Mouse (Mus musculus) cerebellum, adult 18-20 months (tissue): ENCODE data around the gene Zfp341.

Source experiments
- DNase-seq, 2 experiments: peaks; one replicate each; pipeline ENCODE4 v3.0.0; 2021

The Zfp341 gene

DNA sequence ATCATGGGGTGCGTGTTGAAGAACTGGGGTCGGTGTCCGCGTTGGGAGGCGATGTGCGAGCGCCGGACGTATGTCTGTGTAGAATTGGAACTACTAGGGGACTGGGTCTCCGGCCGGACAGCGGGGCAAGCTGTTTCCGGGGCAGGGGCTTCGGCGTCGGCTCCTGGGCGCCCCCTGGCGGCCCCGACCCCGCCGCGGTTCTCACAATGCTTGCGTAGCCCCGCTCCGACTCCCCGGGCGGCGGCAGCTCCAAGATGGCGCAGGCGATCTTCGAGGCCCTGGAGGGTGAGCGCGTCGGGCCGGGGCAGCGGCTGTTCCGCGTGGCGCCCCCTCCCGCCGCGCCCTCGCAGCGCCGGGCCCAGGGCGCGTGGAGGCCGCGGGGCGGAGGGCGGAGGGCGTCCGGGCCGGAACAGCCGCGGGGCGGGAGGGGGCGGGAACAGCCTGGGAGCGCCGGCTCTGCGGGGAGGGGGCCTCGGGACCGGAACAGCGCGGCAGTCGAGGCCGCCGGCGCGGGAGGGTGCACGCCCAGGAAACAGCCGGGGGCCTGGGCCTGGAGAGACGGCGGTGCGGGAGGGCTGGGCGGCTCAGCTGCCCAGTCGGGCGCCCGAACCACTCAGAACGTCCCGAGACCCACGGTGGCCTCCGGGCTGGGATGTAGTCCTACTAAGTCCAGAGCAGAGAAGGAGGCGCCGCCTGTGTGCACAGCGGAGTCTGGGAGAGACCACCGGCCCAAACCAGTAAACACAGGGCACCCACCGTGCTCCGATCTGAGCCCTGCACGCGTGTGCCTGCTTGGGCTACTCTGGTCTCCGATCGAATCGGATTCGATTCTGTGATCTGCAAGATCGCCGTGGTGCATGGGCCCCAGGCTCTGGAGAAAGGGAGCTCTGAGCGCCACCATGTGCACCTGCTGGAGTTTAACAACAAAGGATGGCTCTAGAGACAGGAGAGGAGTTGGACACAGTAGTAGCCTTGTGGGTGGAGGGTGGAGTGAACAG is at the start of gene Zfp341, which contains the start of gene 4930519P11Rik:
Gene Zfp341, plus strand, starts transcription at position 180 of the 998 bp plus-strand sequence.
Gene 4930519P11Rik, minus strand, starts transcription at position 320 of the 998 bp plus-strand sequence.
- DNase-seq: peak; percentile 81 to 91

- DNase-seq: no peak
These were observed 49.4 kb upstream of the Zfp341 start for GRCm38 (mm10) chr2:154563612-154564170.

DNA sequence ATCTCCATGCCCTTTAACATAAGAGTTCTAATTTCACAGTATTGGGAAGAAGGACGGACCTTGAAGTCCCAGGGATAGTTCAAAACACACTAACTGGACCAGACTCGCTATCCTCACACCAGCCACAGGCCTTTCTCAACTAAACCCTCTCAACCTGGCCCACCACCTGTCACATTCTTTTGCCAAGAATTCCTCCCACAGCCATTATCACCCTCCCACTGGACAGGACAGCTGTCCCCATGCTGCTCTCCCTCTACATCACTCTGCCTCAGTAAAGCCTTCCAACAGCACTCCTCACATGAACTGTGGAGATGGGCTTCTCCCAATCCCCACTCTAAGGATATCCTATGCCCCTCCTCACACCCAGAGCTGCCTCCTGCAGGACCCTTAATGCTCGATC is 47.5 kb upstream of the Zfp341 start:
- peak; percentile 83 to 90 for DNase-seq

DNA sequence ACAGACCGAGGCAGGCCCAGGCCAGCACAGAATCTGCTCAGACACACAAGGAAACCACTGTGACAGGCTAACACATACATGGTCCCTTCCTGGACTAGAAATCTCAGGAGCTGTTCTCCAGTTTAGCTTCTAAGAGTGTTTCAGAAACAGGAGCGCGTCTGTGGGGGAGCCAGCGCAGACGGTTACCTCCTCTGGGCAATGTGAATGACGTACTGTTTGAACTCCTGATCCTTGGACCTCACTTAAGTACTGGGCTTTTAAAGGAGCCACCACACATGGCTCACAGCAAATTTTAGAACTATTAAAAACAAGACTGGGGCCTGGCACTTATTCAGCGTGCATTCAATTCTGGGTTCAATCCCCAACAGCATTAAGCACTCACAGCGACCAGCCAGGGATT is 46.5 kb upstream of the Zfp341 start:
- DNase-seq: no peak

DNA sequence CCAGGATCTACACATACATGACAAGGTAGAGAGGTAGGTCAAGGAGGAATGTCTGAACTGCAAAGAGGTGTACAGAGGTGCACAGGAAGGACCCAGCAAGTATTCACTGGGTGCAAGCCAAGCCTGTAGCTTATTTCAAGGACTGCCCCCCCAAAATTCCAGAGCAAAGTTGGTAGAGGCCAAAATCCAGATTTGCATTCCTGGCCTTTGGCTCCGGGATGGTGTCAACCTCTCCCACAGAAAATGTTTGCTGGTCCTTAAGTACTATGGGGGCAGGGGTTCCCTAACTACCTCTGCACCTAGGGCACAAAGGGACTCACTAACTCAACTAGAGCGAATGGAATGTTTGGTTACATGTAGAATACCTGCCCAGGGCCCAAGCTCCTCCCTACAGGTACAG is 45.3 kb upstream of the Zfp341 start:
- no peak for DNase-seq

GRCm38 (mm10) chr2:154568329-154569070 is 44.6 kb upstream of the Zfp341 start:
- no peak for DNase-seq

DNA sequence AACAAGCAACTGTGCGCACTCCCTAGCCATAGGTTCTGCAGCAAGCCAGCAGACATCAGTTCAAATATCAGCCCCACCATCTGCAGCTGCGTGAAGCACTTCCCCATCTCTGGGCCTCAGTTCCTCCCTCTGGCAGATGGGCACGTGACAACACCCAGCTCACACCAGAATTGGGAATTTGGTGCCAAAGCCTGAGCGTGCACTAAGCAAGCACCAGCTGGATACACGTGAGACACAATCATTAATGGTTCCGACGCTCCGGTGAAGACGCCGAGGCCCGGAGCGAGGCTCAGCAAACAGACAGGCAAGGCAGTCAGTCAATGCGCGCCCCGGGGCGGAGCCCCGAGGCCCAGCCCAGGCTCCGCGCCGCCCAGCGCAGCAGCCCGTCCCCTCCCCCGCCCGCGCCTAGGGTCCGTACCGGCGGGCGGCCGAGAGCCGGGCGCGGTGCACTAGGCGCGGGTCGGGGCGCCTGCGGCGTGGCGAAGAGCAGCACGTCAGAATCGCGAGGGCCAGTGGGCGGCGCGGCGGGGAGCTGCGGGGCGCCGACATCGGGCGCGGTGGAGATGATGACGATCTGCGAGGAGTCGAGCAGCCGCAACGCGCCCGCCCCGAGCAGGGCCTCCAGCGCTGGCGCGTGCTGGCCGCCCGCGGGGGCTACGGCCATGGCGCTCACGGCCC is 43.9 kb upstream of the Zfp341 start:
- peak in 1 of 2 experiments; percentile 39 for DNase-seq

- DNase-seq: peak; percentile 93 to 96
These were observed 43.2 kb upstream of the Zfp341 start, which contains the start of gene E2f1 for GRCm38 (mm10) chr2:154569836-154570286. TSS of gene E2f1 (minus strand) at chr2:154569892.

DNA sequence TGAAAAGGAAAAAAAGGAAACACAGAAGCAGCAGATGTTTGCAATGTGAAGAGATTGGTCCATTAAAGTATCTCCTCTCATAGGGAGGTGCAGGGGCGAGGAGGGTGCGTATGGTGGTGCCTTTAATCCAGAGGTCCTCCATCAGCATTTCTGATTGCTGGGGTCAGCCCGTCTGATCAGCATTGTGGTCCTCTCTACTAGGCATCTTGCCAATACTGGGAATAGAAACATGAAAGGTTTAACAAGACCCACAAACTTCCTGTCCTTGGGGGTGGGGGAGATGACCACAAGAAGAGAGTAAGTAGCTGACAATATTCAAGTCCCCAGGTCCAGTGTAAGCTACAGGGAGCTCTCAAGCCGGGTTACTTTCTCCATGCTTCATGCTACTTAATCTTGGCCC is 42.4 kb upstream of the Zfp341 start:
- no peak for DNase-seq

GRCm38 (mm10) chr2:154571266-154571665 is 41.8 kb upstream of the Zfp341 start:
- DNase-seq: no peak

GRCm38 (mm10) chr2:154571976-154572375 is 41.1 kb upstream of the Zfp341 start:
- no peak for DNase-seq

DNA sequence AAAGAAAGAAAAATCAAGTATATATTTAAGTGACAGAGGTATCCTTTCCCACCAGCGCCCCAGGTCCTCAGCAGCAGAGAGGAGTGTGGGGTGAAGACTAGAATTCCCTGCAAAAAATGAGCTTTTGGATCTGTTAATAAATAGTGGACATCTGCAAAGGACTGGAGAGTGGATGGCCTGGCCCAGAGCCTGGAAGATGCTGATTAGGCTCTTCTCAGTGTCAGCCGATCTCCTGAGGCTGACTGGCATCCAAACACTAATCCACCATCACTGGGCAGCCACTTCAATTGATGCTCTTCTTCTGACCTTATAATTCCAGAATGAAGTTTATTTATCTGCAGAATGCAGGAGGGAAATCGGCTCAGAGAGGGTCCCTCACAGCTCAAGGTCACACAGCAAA is 40.1 kb upstream of the Zfp341 start:
- DNase-seq: no peak

DNA sequence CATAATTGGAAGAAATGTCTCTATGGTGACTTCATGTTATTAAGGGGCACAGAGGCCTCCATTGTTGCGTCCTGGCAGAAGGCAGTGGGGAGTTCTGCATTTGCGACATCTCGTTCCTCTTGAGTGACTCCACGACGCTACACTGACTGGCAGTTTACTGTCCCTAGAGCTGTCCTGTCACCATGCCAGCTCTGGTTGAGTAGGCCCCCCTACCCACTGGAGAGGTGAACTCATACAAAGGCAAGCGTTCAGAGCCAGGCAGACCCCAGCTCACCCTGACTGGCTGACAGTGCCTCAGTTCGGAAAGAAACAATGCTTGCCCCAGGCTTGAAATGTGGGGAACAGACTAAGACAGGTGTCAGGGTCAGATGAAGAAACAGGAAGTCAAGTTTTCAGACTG is 38.8 kb upstream of the Zfp341 start:
- no peak for DNase-seq

DNA sequence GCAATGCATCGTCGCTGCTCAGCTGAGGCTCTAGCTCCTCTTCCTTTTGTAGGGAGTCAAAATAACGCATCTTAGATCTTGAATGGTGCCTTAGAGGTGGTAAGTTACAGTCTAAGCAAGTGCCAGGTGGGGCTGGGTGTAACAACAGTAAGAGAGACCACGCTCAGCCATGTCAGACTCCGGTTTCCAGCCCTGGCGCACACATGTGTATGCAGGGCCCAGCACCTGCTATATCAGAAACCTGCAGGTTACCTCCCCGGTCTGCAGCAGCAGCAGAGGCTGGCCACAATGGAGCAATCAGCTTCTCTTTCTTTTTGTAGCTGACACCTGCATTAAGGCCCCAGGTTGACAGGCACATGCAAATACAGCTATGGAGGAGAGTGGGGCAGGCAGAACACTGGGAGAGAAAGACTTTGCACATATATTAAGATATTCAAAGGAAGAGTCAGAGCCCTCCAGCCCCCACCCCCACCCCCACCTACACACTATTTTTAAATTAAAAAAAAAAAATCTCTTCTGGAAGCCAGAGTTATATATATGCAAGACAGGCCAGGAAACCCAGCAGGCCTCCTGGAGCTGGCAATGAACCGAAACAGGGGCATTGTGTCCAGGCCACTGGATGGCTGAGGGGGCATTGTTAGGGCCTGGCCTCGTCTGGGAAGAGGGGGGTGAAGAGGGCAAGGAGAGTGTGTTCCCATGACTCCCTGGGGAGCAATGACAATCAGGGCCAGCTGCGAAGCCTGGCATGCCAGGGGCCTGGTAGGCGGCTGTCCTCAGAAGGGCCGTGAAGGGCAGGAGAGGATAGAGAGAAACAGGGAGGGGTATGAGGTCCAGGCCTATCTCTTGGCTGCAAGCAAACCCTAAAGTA is 36.0 kb upstream of the Zfp341 start:
- DNase-seq: no peak

DNA sequence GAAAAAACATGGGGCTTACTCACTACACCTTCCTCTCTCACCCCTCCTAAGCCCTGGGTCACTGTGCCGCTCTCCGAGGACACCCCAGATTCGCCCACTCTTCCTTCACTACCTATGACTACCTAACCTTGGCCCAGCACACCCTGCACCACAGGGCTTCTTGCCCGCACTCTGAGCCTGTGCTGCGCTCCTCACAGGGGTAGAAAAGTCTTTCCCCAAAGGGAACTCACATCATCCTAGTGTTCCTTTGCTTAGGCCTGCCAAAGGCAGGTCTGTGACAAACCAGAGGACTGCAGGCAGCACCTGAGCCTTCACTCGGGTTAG is 35.4 kb upstream of the Zfp341 start:
- DNase-seq: no peak

DNA sequence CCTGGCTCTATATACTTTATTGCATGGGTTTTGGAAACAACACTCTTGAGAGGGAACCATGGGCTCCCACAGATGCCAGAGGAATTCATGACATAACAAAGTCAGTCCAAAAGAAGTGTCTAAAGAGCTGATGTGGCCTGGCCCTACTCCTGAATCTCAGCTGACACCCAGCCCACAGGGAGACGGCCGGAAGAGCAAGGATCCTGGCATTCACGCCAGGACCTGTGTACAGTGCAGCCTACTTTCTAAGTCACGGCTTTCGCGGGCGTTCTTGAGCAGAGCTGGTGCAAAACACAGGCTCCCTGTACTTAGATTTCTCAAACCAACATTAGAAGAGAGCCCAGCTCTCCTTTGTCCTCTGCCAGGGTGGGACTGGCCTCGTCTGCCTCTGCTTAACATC is 32.5 kb upstream of the Zfp341 start:
- no peak for DNase-seq

- no peak for DNase-seq
These were observed 31.7 kb upstream of the Zfp341 start for GRCm38 (mm10) chr2:154581421-154581820.

GRCm38 (mm10) chr2:154583906-154584872 is 28.9 kb upstream of the Zfp341 start:
- DNase-seq: peak; percentile 79 to 81

DNA sequence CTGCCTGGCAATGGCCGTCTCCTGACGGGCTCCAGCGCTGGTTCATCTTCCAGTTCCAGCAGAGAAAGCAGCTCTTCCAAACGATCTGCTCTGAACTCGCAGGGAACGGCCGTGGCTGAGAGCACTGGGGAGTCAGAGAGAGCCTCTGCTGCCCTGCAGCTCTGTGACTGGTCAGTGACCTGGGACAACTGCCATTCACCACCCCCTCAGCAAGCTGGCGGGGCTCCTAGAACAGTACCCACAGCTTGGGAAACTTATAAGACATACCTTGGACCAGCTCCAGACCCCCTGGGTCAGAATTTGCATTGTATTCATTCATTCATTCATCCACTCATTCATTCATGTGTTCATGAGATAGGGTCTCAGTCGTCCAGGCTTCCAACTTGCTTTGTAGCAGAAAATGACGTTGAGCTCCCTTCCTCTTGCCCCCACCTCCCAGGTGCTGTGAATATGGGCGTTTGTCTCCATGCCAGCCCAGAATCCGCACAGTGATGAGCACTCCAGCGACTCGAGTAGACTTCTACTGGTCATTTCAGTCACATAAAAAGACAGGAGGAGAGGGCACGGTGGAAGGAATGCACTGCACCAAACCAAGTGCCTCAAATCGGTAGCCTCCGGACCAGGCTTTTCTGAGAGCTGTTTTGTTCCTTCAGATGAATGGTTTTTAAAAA is 28.0 kb upstream of the Zfp341 start:
- peak in 1 of 2 experiments; percentile 36 for DNase-seq

GRCm38 (mm10) chr2:154586405-154586804 is 26.7 kb upstream of the Zfp341 start:
- DNase-seq: no peak
